Comparison of ENCODE assay signal across 9 mouse cellular contexts in genomic region chr7:97386106-97386805, GRCm38 (mm10). TPM values are rescaled to one million over a fixed set of nuclear protein-coding genes. Genes with fewer than 3 reads are reported as not detected.
DNase-seq lines count a peak whose midpoint lies in the region; ATAC-seq and TF ChIP-seq lines count a peak whose summit lies in the region.
"Had no signal": no experiment of that assay in that cellular context is flagged by ENCODE, and none has a peak within 500 bp of the region (broad histone marks: within the 10 kb centered on the region; RNA-seq: fewer than 3 reads in every experiment).

No protein-coding gene starts in this region.

- ATAC-seq in forebrain, postnatal 0 days: no peak
- no peak for ATAC-seq in forebrain, embryonic 11.5 days (replicated peaks; ENCODE audit: low FRiP score)
- no peak for ATAC-seq in megakaryocyte-erythroid progenitor cell, adult 5-6 weeks (replicated peaks; ENCODE audit: low FRiP score, low TSS enrichment, poor library complexity, severe bottlenecking)

- H3K27ac ChIP-seq in forebrain, postnatal 0 days (ENCODE audit: low read depth, low read length): peak overlapping the region; percentile 66
- H3K27ac ChIP-seq in forebrain, embryonic 11.5 days (ENCODE audit: low read depth, low read length): no peak overlapping the region

- peaks cover 38% of the 10 kb centered on the region for H3K36me3 ChIP-seq in forebrain, postnatal 0 days (ENCODE audit: insufficient read depth)
- peaks cover 13% of the 10 kb centered on the region; the same call in 1 of the 2 replicates for H3K36me3 ChIP-seq in forebrain, embryonic 11.5 days (ENCODE audit: control insufficient read depth, insufficient read depth, low read length)

- no peak for TF ChIP-seq CTCF in forebrain, postnatal 0 days (IDR thresholded peaks at IDR 0.05; ENCODE audit: low read depth)

- H3K27me3 ChIP-seq in forebrain, postnatal 0 days (ENCODE audit: insufficient read depth, low read length): no peaks in the 10 kb centered on the region
- no peaks in the 10 kb centered on the region for H3K27me3 ChIP-seq in forebrain, embryonic 11.5 days (ENCODE audit: control insufficient read depth, insufficient read depth, low read length)

- 75% methylated on average over 7 of the region's 7 CpGs for WGBS in forebrain, postnatal 0 days
- 92% methylated on average over 7 of the region's 7 CpGs for WGBS in forebrain, embryonic 11.5 days

- H3K4me2 ChIP-seq in forebrain, postnatal 0 days (ENCODE audit: low read depth): no peak overlapping the region
- H3K4me2 ChIP-seq in forebrain, embryonic 11.5 days (ENCODE audit: low read depth, low read length, severe bottlenecking): no peak overlapping the region

- H3K9ac ChIP-seq in forebrain, postnatal 0 days: no peak overlapping the region
- no peak overlapping the region for H3K9ac ChIP-seq in forebrain, embryonic 11.5 days (ENCODE audit: low read length)

- no peak for DNase-seq in forebrain, postnatal 0 days
- DNase-seq in forebrain, embryonic 11.5 days (ENCODE audit: low spot score): no peak
- peak; percentile 20 to 24 for DNase-seq in lung, adult 18-20 months
- DNase-seq in lung, postnatal 25 days (ENCODE audit: low spot score): no peak
- DNase-seq in fibroblast of lung, adult 2 months (ENCODE audit: low read depth): peak; percentile 65
- DNase-seq in layer of hippocampus, postnatal 36 days: peak; percentile 34 to 35
- DNase-seq in urinary bladder, postnatal 4 days (ENCODE audit: low spot score in 2 of 2): no peak
- DNase-seq: kidney, adult 11 months had no signal

- no peaks in the 10 kb centered on the region for H3K4me1 ChIP-seq in forebrain, postnatal 0 days (ENCODE audit: insufficient read depth)
- H3K4me1 ChIP-seq in forebrain, embryonic 11.5 days (replicated peaks; ENCODE audit: control insufficient read depth, insufficient read depth, low read length): no peaks in the 10 kb centered on the region

- H3K9me3 ChIP-seq in forebrain, postnatal 0 days (ENCODE audit: low read length): no peaks in the 10 kb centered on the region
- no peaks in the 10 kb centered on the region for H3K9me3 ChIP-seq in forebrain, embryonic 11.5 days (ENCODE audit: control insufficient read depth, low read length)

- no peak overlapping the region for H3K4me3 ChIP-seq in forebrain, postnatal 0 days (ENCODE audit: low read depth, low read length)
- H3K4me3 ChIP-seq in forebrain, embryonic 11.5 days (ENCODE audit: low read depth, low read length): no peak overlapping the region

RNA-seq across cellular contexts. Expression of gene Ndufc2, which starts 13.5 kb away (rescaled TPM):
- total RNA-seq in forebrain, postnatal 0 days (2014; rRNA removed): 384 and 445 TPM in 2 replicates
- 631 and 789 TPM in 2 replicates for polyA plus RNA-seq in forebrain, postnatal 0 days (2015; fragmentation: Nextera tagmentation; extraction: Ambion mirVana)
- 307 and 339 TPM in 2 replicates for polyA plus RNA-seq in forebrain, embryonic 11.5 days (2014; fragmentation: Nextera tagmentation; extraction: Ambion mirVana)
- 100 to 1,000 TPM; 221 to 238 TPM for total RNA-seq in layer of hippocampus, postnatal 36 days (2021)
- total RNA-seq in megakaryocyte-erythroid progenitor cell, adult 5-6 weeks (2014; fragmentation: Nextera tagmentation): 188 and 266 TPM in 2 replicates
- total RNA-seq in megakaryocyte-erythroid progenitor cell, adult 5-6 weeks (2017): 369 and 388 TPM in 2 replicates

RNA-seq across cellular contexts. Expression of gene Alg8, which starts 14.8 kb away (rescaled TPM):
- 3.5 and 7.5 TPM in 2 replicates for total RNA-seq in forebrain, postnatal 0 days (2014; rRNA removed)
- 8.6 and 10.6 TPM in 2 replicates for polyA plus RNA-seq in forebrain, postnatal 0 days (2015; fragmentation: Nextera tagmentation; extraction: Ambion mirVana)
- polyA plus RNA-seq in forebrain, embryonic 11.5 days (2014; fragmentation: Nextera tagmentation; extraction: Ambion mirVana): 44.1 and 44.6 TPM in 2 replicates
- 10 to 100 TPM; 10.6 to 12.0 TPM for total RNA-seq in layer of hippocampus, postnatal 36 days (2021)
- 67.6 and 71.5 TPM in 2 replicates for total RNA-seq in megakaryocyte-erythroid progenitor cell, adult 5-6 weeks (2014; fragmentation: Nextera tagmentation)
- 35.9 and 46.3 TPM in 2 replicates for total RNA-seq in megakaryocyte-erythroid progenitor cell, adult 5-6 weeks (2017)

RNA-seq across cellular contexts. Expression of gene Thrsp, which starts 31.3 kb away (rescaled TPM):
- total RNA-seq in forebrain, postnatal 0 days (2014; rRNA removed): 6.7 and 11.2 TPM in 2 replicates
- polyA plus RNA-seq in forebrain, postnatal 0 days (2015; fragmentation: Nextera tagmentation; extraction: Ambion mirVana): 8.6 and 11.7 TPM in 2 replicates
- 0.28 TPM in 1 of 2 replicates, not detected in the other for polyA plus RNA-seq in forebrain, embryonic 11.5 days (2014; fragmentation: Nextera tagmentation; extraction: Ambion mirVana)
- total RNA-seq in layer of hippocampus, postnatal 36 days (2021): 10 to 100 TPM; 36.2 to 45.8 TPM
- total RNA-seq in megakaryocyte-erythroid progenitor cell, adult 5-6 weeks (2014; fragmentation: Nextera tagmentation): not detected in 2 replicates
- not detected in 2 replicates for total RNA-seq in megakaryocyte-erythroid progenitor cell, adult 5-6 weeks (2017)

RNA-seq across cellular contexts. Expression of gene Kctd21, which starts 54.1 kb away (rescaled TPM):
- total RNA-seq in forebrain, postnatal 0 days (2014; rRNA removed): 3.9 and 4.9 TPM in 2 replicates
- 2.4 and 3.1 TPM in 2 replicates for polyA plus RNA-seq in forebrain, postnatal 0 days (2015; fragmentation: Nextera tagmentation; extraction: Ambion mirVana)
- 4.7 and 4.8 TPM in 2 replicates for polyA plus RNA-seq in forebrain, embryonic 11.5 days (2014; fragmentation: Nextera tagmentation; extraction: Ambion mirVana)
- total RNA-seq in layer of hippocampus, postnatal 36 days (2021): 10 to 100 TPM; 13.8 to 15.6 TPM
- total RNA-seq in megakaryocyte-erythroid progenitor cell, adult 5-6 weeks (2014; fragmentation: Nextera tagmentation): 0.69 and 1.6 TPM in 2 replicates
- 0.76 and 1.7 TPM in 2 replicates for total RNA-seq in megakaryocyte-erythroid progenitor cell, adult 5-6 weeks (2017)

RNA-seq across cellular contexts. Expression of gene Usp35, which starts 54.4 kb away (rescaled TPM):
- 14.8 and 15.0 TPM in 2 replicates for total RNA-seq in forebrain, postnatal 0 days (2014; rRNA removed)
- polyA plus RNA-seq in forebrain, postnatal 0 days (2015; fragmentation: Nextera tagmentation; extraction: Ambion mirVana): 2.6 and 3.8 TPM in 2 replicates
- polyA plus RNA-seq in forebrain, embryonic 11.5 days (2014; fragmentation: Nextera tagmentation; extraction: Ambion mirVana): 2.8 and 2.9 TPM in 2 replicates
- 10 to 100 TPM; 12.9 to 14.1 TPM for total RNA-seq in layer of hippocampus, postnatal 36 days (2021)
- total RNA-seq in megakaryocyte-erythroid progenitor cell, adult 5-6 weeks (2014; fragmentation: Nextera tagmentation): 0.44 and 2.9 TPM in 2 replicates
- not detected in 2 replicates for total RNA-seq in megakaryocyte-erythroid progenitor cell, adult 5-6 weeks (2017)

Comparison
In these comparisons a context has a peak if more than half of its experiments do, and no peak if none do; other contexts are left out.
1. DNase-seq: peak in lung, adult 18-20 months (2 of 2), fibroblast of lung, adult 2 months (single experiment) and layer of hippocampus, postnatal 36 days (2 of 2); none in forebrain, postnatal 0 days (single experiment), forebrain, embryonic 11.5 days (single experiment), lung, postnatal 25 days (single experiment) and urinary bladder, postnatal 4 days (0 of 2).